Mouse (Mus musculus) cerebellum, adult 2 months (tissue): Measurements from ENCODE around the gene Fmo4.

ENCODE experiments used
- CTCF ChIP-seq: fragments of 200-500 bp; IDR thresholded peaks from 2 replicates; pipeline ENCODE4 v1.5.1; 2011; ENCODE audit warnings: low read depth, mild to moderate bottlenecking, control low read depth, low read length, moderate library complexity, borderline replicate concordance; ENCODE audit not compliant: insufficient read depth
- POLR2A ChIP-seq: fragments of 200-500 bp; IDR thresholded peaks from 2 replicates; pipeline ENCODE4 v1.6.1; 2011; ENCODE audit warnings: low read length, control low read depth, borderline replicate concordance; ENCODE audit not compliant: insufficient read depth

- TF ChIP-seq CTCF (no peak), POLR2A (no peak)
Measured at GRCm38 (mm10) chr1:162752009-162752408, 61.8 kb downstream of the Fmo4 start.
